Mouse (Mus musculus): ENCODE results near the gene Hagh. TPM values are rescaled to one million over a fixed set of nuclear protein-coding genes. Genes with fewer than 3 reads are reported as not detected.

Hagh gene
- polyA plus RNA-seq, 1 experiment from 2014 or later = 72.2 TPM

GRCm38 (mm10) chr17:24812215-24812614 lies 27.7 kb upstream of the Hagh start:
- Histone ChIP-seq H3K27ac (ENCODE audit: low read length) (no peak overlapping the region), H3K4me1 (ENCODE audit: control insufficient read depth, insufficient read depth, low read length) (no peaks in the 10 kb centered on the region), H3K9ac (ENCODE audit: low read depth, low read length) (no peak overlapping the region), H3K9me3 (replicated peaks; ENCODE audit: control insufficient read depth, low read length, poor library complexity, severe bottlenecking) (no peaks in the 10 kb centered on the region), H3K4me3 (ENCODE audit: low read depth, low read length) (no peak overlapping the region), H3K36me3 (ENCODE audit: control insufficient read depth, insufficient read depth, low read length) (no peaks in the 10 kb centered on the region), H3K4me2 (ENCODE audit: low read length) (no peak overlapping the region), H3K27me3 (ENCODE audit: control insufficient read depth, insufficient read depth, low read depth, low read length) (peaks cover 3% of the 10 kb centered on the region; the same call in 1 of the 2 replicates)
- 35% methylated on average over 2 of the region's 2 CpGs for WGBS
- no peak for ATAC-seq

GRCm38 (mm10) chr17:24815256-24815655 lies 24.7 kb upstream of the Hagh start:
- H3K9ac ChIP-seq (ENCODE audit: low read depth, low read length) = no peak overlapping the region
- H3K4me1 ChIP-seq (ENCODE audit: control insufficient read depth, insufficient read depth, low read length) = no peaks in the 10 kb centered on the region
- no peaks in the 10 kb centered on the region for H3K9me3 ChIP-seq (replicated peaks; ENCODE audit: control insufficient read depth, low read length, poor library complexity, severe bottlenecking)
- no peaks in the 10 kb centered on the region for H3K36me3 ChIP-seq (ENCODE audit: control insufficient read depth, insufficient read depth, low read length)
- peaks cover 2% of the 10 kb centered on the region; the same call in 1 of the 2 replicates for H3K27me3 ChIP-seq (ENCODE audit: control insufficient read depth, insufficient read depth, low read depth, low read length)
- 80% methylated on average over 5 of the region's 5 CpGs for WGBS
- H3K4me3 ChIP-seq (ENCODE audit: low read depth, low read length) = no peak overlapping the region
- no peak overlapping the region for H3K27ac ChIP-seq (ENCODE audit: low read length)
- ATAC-seq = no peak
- H3K4me2 ChIP-seq (ENCODE audit: low read length) = no peak overlapping the region

GRCm38 (mm10) chr17:24817503-24817902 lies 22.4 kb upstream of the Hagh start:
- H3K27ac ChIP-seq (ENCODE audit: low read length) = no peak overlapping the region
- no peak for ATAC-seq
- H3K27me3 ChIP-seq (ENCODE audit: control insufficient read depth, insufficient read depth, low read depth, low read length) = peaks cover 4% of the 10 kb centered on the region; the same call in 1 of the 2 replicates
- H3K4me1 ChIP-seq (ENCODE audit: control insufficient read depth, insufficient read depth, low read length) = no peaks in the 10 kb centered on the region
- WGBS = 49% methylated on average over 1 of the region's 1 CpGs
- H3K4me3 ChIP-seq (ENCODE audit: low read depth, low read length) = no peak overlapping the region
- H3K4me2 ChIP-seq (ENCODE audit: low read length) = no peak overlapping the region
- H3K9ac ChIP-seq (ENCODE audit: low read depth, low read length) = no peak overlapping the region
- no peaks in the 10 kb centered on the region for H3K9me3 ChIP-seq (replicated peaks; ENCODE audit: control insufficient read depth, low read length, poor library complexity, severe bottlenecking)
- no peaks in the 10 kb centered on the region for H3K36me3 ChIP-seq (ENCODE audit: control insufficient read depth, insufficient read depth, low read length)

GRCm38 (mm10) chr17:24818172-24818571 lies 21.8 kb upstream of the Hagh start:
- no peak overlapping the region for H3K4me2 ChIP-seq (ENCODE audit: low read length)
- H3K9me3 ChIP-seq (replicated peaks; ENCODE audit: control insufficient read depth, low read length, poor library complexity, severe bottlenecking) = no peaks in the 10 kb centered on the region
- no peak overlapping the region for H3K9ac ChIP-seq (ENCODE audit: low read depth, low read length)
- no peaks in the 10 kb centered on the region for H3K36me3 ChIP-seq (ENCODE audit: control insufficient read depth, insufficient read depth, low read length)
- peaks cover 4% of the 10 kb centered on the region; the same call in 1 of the 2 replicates for H3K27me3 ChIP-seq (ENCODE audit: control insufficient read depth, insufficient read depth, low read depth, low read length)
- no peaks in the 10 kb centered on the region for H3K4me1 ChIP-seq (ENCODE audit: control insufficient read depth, insufficient read depth, low read length)
- no peak overlapping the region for H3K4me3 ChIP-seq (ENCODE audit: low read depth, low read length)
- no peak overlapping the region for H3K27ac ChIP-seq (ENCODE audit: low read length)
- ATAC-seq = no peak
- WGBS = 53% methylated on average over 6 of the region's 6 CpGs

- Histone ChIP-seq H3K4me2 (ENCODE audit: low read length) (no peak overlapping the region), H3K4me1 (ENCODE audit: control insufficient read depth, insufficient read depth, low read length) (no peaks in the 10 kb centered on the region), H3K4me3 (ENCODE audit: low read depth, low read length) (no peak overlapping the region), H3K36me3 (ENCODE audit: control insufficient read depth, insufficient read depth, low read length) (no peaks in the 10 kb centered on the region), H3K27ac (ENCODE audit: low read length) (no peak overlapping the region), H3K27me3 (ENCODE audit: control insufficient read depth, insufficient read depth, low read depth, low read length) (peaks cover 4% of the 10 kb centered on the region; the same call in 1 of the 2 replicates), H3K9ac (ENCODE audit: low read depth, low read length) (no peak overlapping the region), H3K9me3 (replicated peaks; ENCODE audit: control insufficient read depth, low read length, poor library complexity, severe bottlenecking) (no peaks in the 10 kb centered on the region)
- no peak for ATAC-seq
- 78% methylated on average over 2 of the region's 2 CpGs for WGBS
These were observed 20.5 kb upstream of the Hagh start for GRCm38 (mm10) chr17:24819469-24819868.

GRCm38 (mm10) chr17:24821351-24822280 lies 18.3 kb upstream of the Hagh start:
- Histone ChIP-seq H3K36me3 (ENCODE audit: control insufficient read depth, insufficient read depth, low read length) (no peaks in the 10 kb centered on the region), H3K4me1 (ENCODE audit: control insufficient read depth, insufficient read depth, low read length) (no peaks in the 10 kb centered on the region), H3K27me3 (ENCODE audit: control insufficient read depth, insufficient read depth, low read depth, low read length) (peaks cover 4% of the 10 kb centered on the region; the same call in 1 of the 2 replicates), H3K9ac (ENCODE audit: low read depth, low read length) (no peak overlapping the region), H3K27ac (ENCODE audit: low read length) (no peak overlapping the region), H3K9me3 (replicated peaks; ENCODE audit: control insufficient read depth, low read length, poor library complexity, severe bottlenecking) (no peaks in the 10 kb centered on the region), H3K4me3 (ENCODE audit: low read depth, low read length) (no peak overlapping the region), H3K4me2 (ENCODE audit: low read length) (no peak overlapping the region)
- 57% methylated on average over 3 of the region's 3 CpGs for WGBS
- ATAC-seq = no peak

- Histone ChIP-seq H3K4me1 (ENCODE audit: control insufficient read depth, insufficient read depth, low read length) (no peaks in the 10 kb centered on the region), H3K4me3 (ENCODE audit: low read depth, low read length) (no peak overlapping the region), H3K27ac (ENCODE audit: low read length) (no peak overlapping the region), H3K9ac (ENCODE audit: low read depth, low read length) (no peak overlapping the region), H3K9me3 (replicated peaks; ENCODE audit: control insufficient read depth, low read length, poor library complexity, severe bottlenecking) (no peaks in the 10 kb centered on the region), H3K27me3 (ENCODE audit: control insufficient read depth, insufficient read depth, low read depth, low read length) (peaks cover 8% of the 10 kb centered on the region), H3K36me3 (ENCODE audit: control insufficient read depth, insufficient read depth, low read length) (no peaks in the 10 kb centered on the region), H3K4me2 (ENCODE audit: low read length) (no peak overlapping the region)
- no peak for ATAC-seq
- 62% methylated on average over 5 of the region's 5 CpGs for WGBS
These were observed 398 bp downstream of the Hagh start for GRCm38 (mm10) chr17:24840341-24840740.

GRCm38 (mm10) chr17:24841133-24841532 lies 1.2 kb downstream of the Hagh start:
- no peaks in the 10 kb centered on the region for H3K4me1 ChIP-seq (ENCODE audit: control insufficient read depth, insufficient read depth, low read length)
- no peaks in the 10 kb centered on the region for H3K36me3 ChIP-seq (ENCODE audit: control insufficient read depth, insufficient read depth, low read length)
- H3K4me3 ChIP-seq (ENCODE audit: low read depth, low read length) = no peak overlapping the region
- no peak overlapping the region for H3K9ac ChIP-seq (ENCODE audit: low read depth, low read length)
- ATAC-seq = no peak
- H3K4me2 ChIP-seq (ENCODE audit: low read length) = no peak overlapping the region
- H3K27ac ChIP-seq (ENCODE audit: low read length) = no peak overlapping the region
- H3K9me3 ChIP-seq (replicated peaks; ENCODE audit: control insufficient read depth, low read length, poor library complexity, severe bottlenecking) = no peaks in the 10 kb centered on the region
- peaks cover 5% of the 10 kb centered on the region for H3K27me3 ChIP-seq (ENCODE audit: control insufficient read depth, insufficient read depth, low read depth, low read length)
- 47% methylated on average over 4 of the region's 4 CpGs for WGBS

- WGBS = 61% methylated on average over 2 of the region's 2 CpGs
- no peaks in the 10 kb centered on the region for H3K9me3 ChIP-seq (replicated peaks; ENCODE audit: control insufficient read depth, low read length, poor library complexity, severe bottlenecking)
These were observed 2.7 kb downstream of the Hagh start for GRCm38 (mm10) chr17:24842631-24843030.

More at GRCm38 (mm10) chr17:24842631-24843030, 2.7 kb downstream of the Hagh start:
- Histone ChIP-seq H3K4me3 (ENCODE audit: low read depth, low read length) (no peak overlapping the region), H3K4me2 (ENCODE audit: low read length) (no peak overlapping the region), H3K9ac (ENCODE audit: low read depth, low read length) (no peak overlapping the region), H3K27me3 (ENCODE audit: control insufficient read depth, insufficient read depth, low read depth, low read length) (peaks cover 5% of the 10 kb centered on the region), H3K27ac (ENCODE audit: low read length) (no peak overlapping the region), H3K4me1 (ENCODE audit: control insufficient read depth, insufficient read depth, low read length) (no peaks in the 10 kb centered on the region), H3K36me3 (ENCODE audit: control insufficient read depth, insufficient read depth, low read length) (no peaks in the 10 kb centered on the region)
- no peak for ATAC-seq

Data from midbrain, embryonic 16.5 days (tissue).